Mouse (Mus musculus) lung, postnatal 0 days (tissue): ENCODE results near the gene Morn4.

ENCODE experiments used
- CTCF ChIP-seq: IDR thresholded peaks from 2 replicates; pipeline ENCODE4 v1.5.1; 2016; ENCODE audit warnings: antibody characterized with exemption, mild to moderate bottlenecking
- EP300 ChIP-seq: IDR thresholded peaks from 2 replicates; pipeline ENCODE4 v1.6.1; 2016; ENCODE audit warnings: antibody characterized with exemption, mild to moderate bottlenecking, control low read depth

DNA sequence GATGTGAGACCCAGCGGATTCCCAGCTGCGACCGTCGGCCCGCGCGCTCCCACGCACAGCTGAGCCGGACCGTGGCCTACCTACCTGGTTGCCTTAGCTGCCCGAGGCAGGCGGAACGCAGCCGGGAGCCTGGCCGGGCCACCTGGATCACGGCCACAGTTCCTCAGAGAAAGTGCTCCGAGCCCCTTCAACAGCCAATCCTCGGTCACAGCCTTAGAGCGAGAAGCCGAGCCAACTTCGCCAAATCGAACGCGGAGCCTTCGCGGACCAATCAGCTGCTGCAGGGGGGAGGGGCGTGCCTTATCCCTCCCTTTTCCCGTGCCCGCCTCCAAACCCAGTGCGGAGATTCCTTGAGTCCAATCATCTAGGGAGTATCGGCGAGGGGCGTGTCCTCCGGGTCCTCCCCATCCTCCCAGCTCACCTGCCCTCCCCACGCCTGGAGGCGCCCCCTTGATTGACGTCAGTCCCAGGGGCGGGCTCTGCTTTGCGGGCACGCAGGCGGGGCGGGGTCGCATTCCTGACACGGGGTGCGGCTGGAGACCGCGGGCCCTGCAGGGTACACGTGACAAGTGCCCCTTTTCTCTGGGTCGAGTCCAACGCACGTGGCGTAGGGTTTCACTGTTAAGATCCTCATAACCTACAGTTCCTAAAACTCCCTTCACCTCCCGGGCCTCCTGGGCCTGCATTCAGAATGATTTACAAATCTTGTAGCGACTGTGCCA, 42.8 kb upstream of the Morn4 start, which contains the start of gene Avpi1:
- no peak for TF ChIP-seq CTCF
- peak; percentile 95 for TF ChIP-seq EP300
